Mouse (Mus musculus): Measurements from ENCODE around the gene Mx1. TPM values are rescaled to one million over a fixed set of nuclear protein-coding genes. Genes with fewer than 3 reads are reported as not detected.

The Mx1 gene
- polyA plus RNA-seq, 1 experiment from 2014 or later, result not detected

GRCm38 (mm10) chr16:97402213-97402785 lies 60.4 kb downstream of the Mx1 start:
- H3K4me1 ChIP-seq (ENCODE audit: control insufficient read depth, insufficient read depth, low read length), result no peaks in the 10 kb centered on the region
- H3K9me3 ChIP-seq (ENCODE audit: control insufficient read depth, low read length), result no peaks in the 10 kb centered on the region
- H3K4me2 ChIP-seq (replicated peaks; ENCODE audit: low read depth, low read length), result no peak overlapping the region
- H3K4me3 ChIP-seq (ENCODE audit: low read length), result no peak overlapping the region
- H3K9ac ChIP-seq (ENCODE audit: low read depth, low read length), result no peak overlapping the region
- WGBS, result 75% methylated on average over 4 of the region's 4 CpGs
- no peaks in the 10 kb centered on the region for H3K27me3 ChIP-seq (ENCODE audit: control insufficient read depth, insufficient read depth, low read length)
- H3K36me3 ChIP-seq (ENCODE audit: control insufficient read depth, insufficient read depth, low read length), result no peaks in the 10 kb centered on the region
- H3K27ac ChIP-seq (ENCODE audit: low read depth, low read length), result no peak overlapping the region
- ATAC-seq (ENCODE audit: low FRiP score, low TSS enrichment), result no peak

GRCm38 (mm10) chr16:97401741-97402140 lies 61.0 kb downstream of the Mx1 start:
- H3K4me3 ChIP-seq (ENCODE audit: low read length), result no peak overlapping the region
- H3K4me2 ChIP-seq (replicated peaks; ENCODE audit: low read depth, low read length), result no peak overlapping the region
- no peak overlapping the region for H3K9ac ChIP-seq (ENCODE audit: low read depth, low read length)
- no peaks in the 10 kb centered on the region for H3K27me3 ChIP-seq (ENCODE audit: control insufficient read depth, insufficient read depth, low read length)
- H3K9me3 ChIP-seq (ENCODE audit: control insufficient read depth, low read length), result no peaks in the 10 kb centered on the region
- no peak overlapping the region for H3K27ac ChIP-seq (ENCODE audit: low read depth, low read length)
- ATAC-seq (ENCODE audit: low FRiP score, low TSS enrichment), result no peak
- no peaks in the 10 kb centered on the region for H3K4me1 ChIP-seq (ENCODE audit: control insufficient read depth, insufficient read depth, low read length)
- no peaks in the 10 kb centered on the region for H3K36me3 ChIP-seq (ENCODE audit: control insufficient read depth, insufficient read depth, low read length)

- Histone ChIP-seq H3K36me3 (ENCODE audit: control insufficient read depth, insufficient read depth, low read length) (no peaks in the 10 kb centered on the region), H3K4me1 (ENCODE audit: control insufficient read depth, insufficient read depth, low read length) (no peaks in the 10 kb centered on the region), H3K9ac (ENCODE audit: low read depth, low read length) (no peak overlapping the region), H3K4me2 (replicated peaks; ENCODE audit: low read depth, low read length) (no peak overlapping the region), H3K27me3 (ENCODE audit: control insufficient read depth, insufficient read depth, low read length) (no peaks in the 10 kb centered on the region), H3K4me3 (ENCODE audit: low read length) (no peak overlapping the region), H3K27ac (ENCODE audit: low read depth, low read length) (no peak overlapping the region), H3K9me3 (ENCODE audit: control insufficient read depth, low read length) (no peaks in the 10 kb centered on the region)
- ATAC-seq (ENCODE audit: low FRiP score, low TSS enrichment), result no peak
- 84% methylated on average over 4 of the region's 4 CpGs for WGBS
These were observed 62.7 kb downstream of the Mx1 start for GRCm38 (mm10) chr16:97399991-97400390.

- 64% methylated on average over 2 of the region's 2 CpGs for WGBS
- no peak overlapping the region for H3K4me3 ChIP-seq (ENCODE audit: low read length)
- H3K9me3 ChIP-seq (ENCODE audit: control insufficient read depth, low read length), result no peaks in the 10 kb centered on the region
- no peak overlapping the region for H3K4me2 ChIP-seq (replicated peaks; ENCODE audit: low read depth, low read length)
- ATAC-seq (ENCODE audit: low FRiP score, low TSS enrichment), result no peak
- no peak overlapping the region for H3K9ac ChIP-seq (ENCODE audit: low read depth, low read length)
- no peaks in the 10 kb centered on the region for H3K4me1 ChIP-seq (ENCODE audit: control insufficient read depth, insufficient read depth, low read length)
- no peaks in the 10 kb centered on the region for H3K27me3 ChIP-seq (ENCODE audit: control insufficient read depth, insufficient read depth, low read length)
- no peaks in the 10 kb centered on the region for H3K36me3 ChIP-seq (ENCODE audit: control insufficient read depth, insufficient read depth, low read length)
- no peak overlapping the region for H3K27ac ChIP-seq (ENCODE audit: low read depth, low read length)
These were observed 64.7 kb downstream of the Mx1 start for GRCm38 (mm10) chr16:97397945-97398531.

Other genes with a start within 250 kb of the Mx1 start
- 3.9 and 4.4 TPM in 2 replicates for gene Bace2, start 106.2 kb downstream of the Mx1 start, polyA plus RNA-seq (2014; fragmentation: Nextera tagmentation; extraction: Ambion mirVana)
- gene Fam3b, start 51.9 kb upstream of the Mx1 start, polyA plus RNA-seq (2014; fragmentation: Nextera tagmentation; extraction: Ambion mirVana), result not detected in 2 replicates
- gene Tmprss2, start 148.3 kb upstream of the Mx1 start, polyA plus RNA-seq (2014; fragmentation: Nextera tagmentation; extraction: Ambion mirVana), result 10.6 and 21.2 TPM in 2 replicates